Mouse (Mus musculus): ENCODE data around the gene Ifi202b. TPM values are rescaled to one million over a fixed set of nuclear protein-coding genes. Genes with fewer than 3 reads are reported as not detected.
"Not testable (repeated sequence)": the region's sequence is repeated elsewhere in the genome, so short reads cannot be mapped to it uniquely, and the experiment has no call there.

The Ifi202b gene
- polyA plus RNA-seq, 1 experiment from 2014 or later, result 2.3 TPM

DNA sequence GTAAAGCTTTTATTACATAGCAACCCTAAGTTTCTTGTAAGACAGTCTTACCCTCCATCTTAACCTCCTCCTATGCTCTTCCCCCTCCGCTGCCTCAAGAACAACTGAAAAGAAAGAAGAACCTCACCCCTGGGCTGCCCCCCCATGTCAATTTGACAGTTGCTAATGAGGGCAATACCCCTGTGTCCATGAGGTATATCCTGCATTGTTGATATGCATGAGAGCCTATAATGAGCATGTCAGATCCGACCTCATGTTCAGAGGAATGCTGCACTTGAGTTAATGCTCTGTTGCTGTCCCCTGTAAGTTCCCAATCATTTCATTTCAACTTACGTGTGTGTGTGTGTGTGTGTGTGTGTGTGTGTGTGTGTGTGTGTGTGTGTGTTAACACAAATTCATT, 22.5 kb downstream of the Ifi202b start:
- H3K4me3 ChIP-seq (replicated peaks; ENCODE audit: low read length); H3K27ac ChIP-seq (ENCODE audit: low read length); H3K27me3 ChIP-seq (ENCODE audit: control insufficient read depth, insufficient read depth, low read length); H3K4me2 ChIP-seq (ENCODE audit: low read depth, low read length); H3K9me3 ChIP-seq (replicated peaks; ENCODE audit: control insufficient read depth, low read length); H3K36me3 ChIP-seq (ENCODE audit: control insufficient read depth, insufficient read depth, low read length); H3K4me1 ChIP-seq (ENCODE audit: control insufficient read depth, insufficient read depth, low read length); H3K9ac ChIP-seq (ENCODE audit: low read length); ATAC-seq (ENCODE audit: insufficient read depth, low FRiP score): not testable (repeated sequence)
- WGBS, result 68% methylated on average over 3 of the region's 3 CpGs

DNA sequence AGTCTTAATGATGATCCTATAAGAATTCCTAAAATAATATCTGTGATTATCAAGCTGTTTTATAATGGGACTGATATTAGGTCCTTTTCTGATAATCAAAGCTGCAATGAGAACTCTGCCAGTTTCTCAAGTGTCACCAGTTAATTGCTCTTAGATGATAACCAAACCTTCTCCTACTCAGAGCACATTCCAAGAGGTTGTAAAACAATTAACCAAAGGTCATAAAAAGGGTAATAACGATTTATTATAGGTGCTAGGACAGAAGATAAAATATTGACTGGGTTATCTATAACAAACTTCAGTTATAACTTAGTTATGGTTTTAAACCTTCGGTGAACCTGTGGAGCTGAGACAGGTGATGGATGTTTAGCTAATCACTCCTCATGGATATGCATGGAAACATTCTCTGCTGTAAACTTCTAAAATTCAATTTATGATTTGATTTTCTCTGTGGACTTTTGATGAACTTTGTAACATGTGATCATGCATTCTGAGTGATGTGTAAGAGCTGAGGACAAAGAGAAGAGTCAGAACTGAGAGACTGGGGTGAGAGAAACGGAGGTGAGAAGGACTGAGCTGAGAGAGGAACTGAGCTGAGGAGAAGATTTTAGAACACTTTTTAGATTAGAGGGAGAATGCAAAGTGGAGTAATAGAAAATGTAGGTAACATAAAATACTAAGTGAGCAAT, 26.6 kb downstream of the Ifi202b start:
- H3K27ac ChIP-seq (ENCODE audit: low read length); H3K36me3 ChIP-seq (ENCODE audit: control insufficient read depth, insufficient read depth, low read length); H3K9me3 ChIP-seq (replicated peaks; ENCODE audit: control insufficient read depth, low read length); H3K4me2 ChIP-seq (ENCODE audit: low read depth, low read length); H3K4me1 ChIP-seq (ENCODE audit: control insufficient read depth, insufficient read depth, low read length); H3K9ac ChIP-seq (ENCODE audit: low read length); ATAC-seq (ENCODE audit: insufficient read depth, low FRiP score); H3K27me3 ChIP-seq (ENCODE audit: control insufficient read depth, insufficient read depth, low read length); H3K4me3 ChIP-seq (replicated peaks; ENCODE audit: low read length): not testable (repeated sequence)
- 26% methylated on average over 3 of the region's 3 CpGs for WGBS

DNA sequence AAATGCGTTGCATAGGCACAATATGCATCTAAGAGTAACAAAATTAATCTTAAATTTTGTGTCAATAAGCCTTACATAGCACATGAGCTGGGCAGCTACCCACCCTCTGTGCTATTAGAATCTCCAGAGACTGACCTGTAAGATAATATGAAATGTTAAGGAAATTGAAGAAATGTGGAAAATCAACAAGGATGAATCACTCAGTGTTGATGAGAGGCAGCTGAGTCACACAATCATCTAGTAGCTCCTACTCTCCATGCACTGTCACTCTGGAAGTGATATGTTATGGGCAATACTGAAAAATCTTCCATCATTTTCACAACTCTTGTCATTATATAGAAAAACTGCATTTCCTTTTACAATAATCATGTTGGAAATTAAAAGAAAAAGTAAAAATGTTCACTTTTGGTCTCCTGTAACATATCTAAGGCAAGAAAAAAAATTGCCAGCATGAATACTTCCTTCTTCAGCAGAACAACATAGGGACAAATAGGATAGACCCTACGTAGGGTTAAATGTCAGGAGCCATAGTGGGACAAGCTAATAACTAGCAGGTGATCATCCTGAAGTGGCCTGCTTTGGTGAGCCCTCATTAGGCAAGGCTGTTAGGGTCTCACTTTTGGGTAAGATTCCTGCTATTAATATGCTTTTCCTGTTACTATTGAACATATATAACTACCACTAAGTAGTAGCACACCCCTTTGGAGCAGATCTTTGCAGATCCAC, 27.3 kb downstream of the Ifi202b start:
- H3K36me3 ChIP-seq (ENCODE audit: control insufficient read depth, insufficient read depth, low read length), result no peaks in the 10 kb centered on the region
- 82% methylated on average over 2 of the region's 2 CpGs for WGBS
- no peak for ATAC-seq (ENCODE audit: insufficient read depth, low FRiP score)

DNA sequence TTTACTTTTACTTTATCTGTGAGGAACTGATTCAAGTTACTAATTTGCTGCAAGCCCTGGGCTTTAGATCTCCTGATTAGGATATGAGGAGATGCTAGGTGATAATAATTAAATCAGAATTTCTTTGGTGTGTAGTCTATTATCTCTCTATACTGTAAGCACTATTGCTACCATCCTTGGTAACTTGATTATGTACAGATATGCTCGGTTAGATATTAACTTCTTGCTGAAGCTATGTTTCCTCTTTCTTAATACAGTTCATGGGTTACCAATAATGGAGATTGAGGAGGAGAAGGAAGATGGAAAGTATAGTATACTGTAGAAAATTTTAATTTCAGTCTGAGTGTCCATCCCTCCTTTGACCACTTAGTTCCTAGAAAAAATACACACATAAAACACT, 29.0 kb downstream of the Ifi202b start:
- Histone ChIP-seq H3K27me3 (ENCODE audit: control insufficient read depth, insufficient read depth, low read length) (no peaks in the 10 kb centered on the region), H3K9me3 (replicated peaks; ENCODE audit: control insufficient read depth, low read length) (no peaks in the 10 kb centered on the region), H3K4me3 (replicated peaks; ENCODE audit: low read length) (no peak overlapping the region), H3K9ac (ENCODE audit: low read length) (no peak overlapping the region), H3K27ac (ENCODE audit: low read length) (no peak overlapping the region), H3K4me2 (ENCODE audit: low read depth, low read length) (no peak overlapping the region), H3K4me1 (ENCODE audit: control insufficient read depth, insufficient read depth, low read length) (no peaks in the 10 kb centered on the region), H3K36me3 (ENCODE audit: control insufficient read depth, insufficient read depth, low read length) (no peaks in the 10 kb centered on the region)
- no peak for ATAC-seq (ENCODE audit: insufficient read depth, low FRiP score)
- WGBS, result 74% methylated on average over 1 of the region's 1 CpGs

More for the DNA sequence above, 27.3 kb downstream of the Ifi202b start:
- Histone ChIP-seq H3K9me3 (replicated peaks; ENCODE audit: control insufficient read depth, low read length) (no peaks in the 10 kb centered on the region), H3K4me2 (ENCODE audit: low read depth, low read length) (no peak overlapping the region), H3K27ac (ENCODE audit: low read length) (no peak overlapping the region), H3K4me3 (replicated peaks; ENCODE audit: low read length) (no peak overlapping the region), H3K9ac (ENCODE audit: low read length) (no peak overlapping the region), H3K27me3 (ENCODE audit: control insufficient read depth, insufficient read depth, low read length) (no peaks in the 10 kb centered on the region), H3K4me1 (ENCODE audit: control insufficient read depth, insufficient read depth, low read length) (no peaks in the 10 kb centered on the region)

DNA sequence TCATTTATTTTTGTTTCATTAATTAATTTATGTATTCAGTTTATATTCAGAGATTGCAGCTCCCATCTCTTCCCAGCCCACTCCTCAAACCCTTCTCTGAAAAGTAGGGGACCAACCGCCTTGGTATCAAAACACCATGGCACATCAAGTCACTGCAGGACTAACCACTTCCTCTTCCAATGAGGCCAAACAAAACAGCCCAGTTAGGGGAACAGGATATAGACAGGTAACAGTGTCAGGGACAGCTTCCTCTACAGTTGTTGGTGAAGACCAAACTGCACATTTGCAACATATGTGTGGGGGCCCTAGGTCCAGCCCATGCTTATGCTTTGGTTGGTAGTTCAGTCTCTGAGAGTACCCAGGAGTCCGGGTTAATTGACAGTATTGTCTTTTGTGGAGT, 33.5 kb downstream of the Ifi202b start:
- H3K9ac ChIP-seq (ENCODE audit: low read length); H3K27ac ChIP-seq (ENCODE audit: low read length); H3K4me1 ChIP-seq (ENCODE audit: control insufficient read depth, insufficient read depth, low read length); H3K4me2 ChIP-seq (ENCODE audit: low read depth, low read length); H3K4me3 ChIP-seq (replicated peaks; ENCODE audit: low read length); H3K27me3 ChIP-seq (ENCODE audit: control insufficient read depth, insufficient read depth, low read length); H3K9me3 ChIP-seq (replicated peaks; ENCODE audit: control insufficient read depth, low read length); H3K36me3 ChIP-seq (ENCODE audit: control insufficient read depth, insufficient read depth, low read length); ATAC-seq (ENCODE audit: insufficient read depth, low FRiP score): not testable (repeated sequence)
- 78% methylated on average over 2 of the region's 2 CpGs for WGBS

DNA sequence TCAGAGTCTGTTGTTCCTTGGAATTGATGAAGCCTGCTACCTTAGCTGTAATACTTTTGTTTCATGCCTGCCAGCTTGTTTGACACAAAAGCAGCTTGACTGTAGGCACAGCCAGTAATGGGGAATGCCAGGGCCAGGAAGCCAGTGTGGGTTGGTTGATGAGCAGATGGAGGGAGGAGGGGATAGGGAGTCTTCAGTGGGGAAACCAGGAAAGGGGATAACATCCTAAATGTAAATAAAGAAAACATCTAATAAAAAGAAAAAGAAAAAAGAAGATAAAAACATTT, 39.8 kb downstream of the Ifi202b start:
- not testable (repeated sequence) for H3K9me3 ChIP-seq (replicated peaks; ENCODE audit: control insufficient read depth, low read length); H3K9ac ChIP-seq (ENCODE audit: low read length); ATAC-seq (ENCODE audit: insufficient read depth, low FRiP score); H3K4me2 ChIP-seq (ENCODE audit: low read depth, low read length); H3K4me3 ChIP-seq (replicated peaks; ENCODE audit: low read length); H3K4me1 ChIP-seq (ENCODE audit: control insufficient read depth, insufficient read depth, low read length); H3K27ac ChIP-seq (ENCODE audit: low read length); H3K36me3 ChIP-seq (ENCODE audit: control insufficient read depth, insufficient read depth, low read length); H3K27me3 ChIP-seq (ENCODE audit: control insufficient read depth, insufficient read depth, low read length)

DNA sequence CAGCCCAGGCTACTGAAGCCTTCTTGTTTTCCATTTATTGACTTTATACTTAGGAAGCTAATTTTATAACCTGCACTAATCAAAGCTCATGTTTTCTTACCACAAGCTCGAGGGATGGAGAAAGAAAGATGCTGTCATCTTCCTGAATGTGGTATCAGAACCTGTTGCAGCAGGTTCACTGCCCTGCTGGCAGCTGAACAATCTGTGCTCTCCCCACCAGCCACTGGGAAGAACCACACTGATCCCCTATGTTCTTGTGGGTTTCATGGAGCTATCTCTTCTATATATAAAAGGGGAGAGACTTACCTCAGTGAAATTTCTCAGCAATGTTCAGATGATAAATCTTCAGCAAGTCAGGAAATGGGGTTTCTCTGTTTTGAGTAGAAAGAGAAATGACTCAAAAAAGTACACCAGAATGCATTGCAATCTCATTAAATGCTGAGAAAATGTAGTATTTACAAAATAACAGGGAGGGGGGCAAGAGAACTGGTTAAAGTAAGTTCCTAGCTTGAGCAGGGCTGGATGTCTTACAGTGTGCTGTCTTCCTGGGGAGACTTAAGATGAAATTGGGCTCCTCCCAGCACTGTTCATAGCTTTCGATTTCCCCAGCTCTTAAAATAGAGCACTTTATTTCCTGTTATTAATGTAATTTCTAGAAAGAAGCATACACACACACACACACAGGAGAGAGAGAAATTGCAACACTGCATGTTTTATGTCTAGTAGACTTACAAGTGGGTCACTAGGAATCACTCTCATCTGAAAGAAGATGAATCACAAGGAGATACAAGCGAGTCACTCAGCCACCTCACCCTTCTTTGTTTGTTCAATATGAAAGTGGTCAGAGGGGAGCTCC, 40.4 kb downstream of the Ifi202b start, which contains the start of the genes Mndal and Ifi203:
Gene Mndal (minus strand): TSS at position 568 of the 856 bp plus-strand sequence.
Gene Ifi203 (minus strand): TSS at position 749 of the 856 bp plus-strand sequence.
- H3K9me3 ChIP-seq (replicated peaks; ENCODE audit: control insufficient read depth, low read length); H3K9ac ChIP-seq (ENCODE audit: low read length); H3K4me2 ChIP-seq (ENCODE audit: low read depth, low read length); H3K36me3 ChIP-seq (ENCODE audit: control insufficient read depth, insufficient read depth, low read length); ATAC-seq (ENCODE audit: insufficient read depth, low FRiP score); H3K27me3 ChIP-seq (ENCODE audit: control insufficient read depth, insufficient read depth, low read length); H3K27ac ChIP-seq (ENCODE audit: low read length); H3K4me3 ChIP-seq (replicated peaks; ENCODE audit: low read length); H3K4me1 ChIP-seq (ENCODE audit: control insufficient read depth, insufficient read depth, low read length): not testable (repeated sequence)
- 53% methylated on average over 3 of the region's 3 CpGs for WGBS

DNA sequence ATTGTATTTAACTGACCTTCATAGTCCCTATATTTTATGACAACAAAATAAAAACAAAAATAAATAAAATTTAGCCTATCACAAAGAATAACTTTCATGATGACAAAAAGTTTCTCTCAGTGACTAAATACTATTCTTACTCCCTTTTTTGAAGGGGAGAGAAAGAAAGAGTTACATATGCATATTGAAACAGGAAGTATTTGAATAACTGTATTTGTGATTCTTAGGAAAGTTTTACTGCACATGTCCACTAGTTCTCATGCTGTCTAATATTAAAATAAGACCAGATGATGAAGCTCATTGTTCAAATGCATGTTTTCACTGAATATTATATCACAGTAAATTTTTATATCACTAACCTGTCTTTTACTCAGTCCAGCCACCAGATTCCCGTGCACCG, 41.0 kb downstream of the Ifi202b start:
- not testable (repeated sequence) for H3K4me2 ChIP-seq (ENCODE audit: low read depth, low read length); H3K27me3 ChIP-seq (ENCODE audit: control insufficient read depth, insufficient read depth, low read length); H3K4me3 ChIP-seq (replicated peaks; ENCODE audit: low read length); H3K9ac ChIP-seq (ENCODE audit: low read length); H3K4me1 ChIP-seq (ENCODE audit: control insufficient read depth, insufficient read depth, low read length); H3K27ac ChIP-seq (ENCODE audit: low read length); H3K36me3 ChIP-seq (ENCODE audit: control insufficient read depth, insufficient read depth, low read length); ATAC-seq (ENCODE audit: insufficient read depth, low FRiP score); H3K9me3 ChIP-seq (replicated peaks; ENCODE audit: control insufficient read depth, low read length)
- 88% methylated on average over 2 of the region's 2 CpGs for WGBS

DNA sequence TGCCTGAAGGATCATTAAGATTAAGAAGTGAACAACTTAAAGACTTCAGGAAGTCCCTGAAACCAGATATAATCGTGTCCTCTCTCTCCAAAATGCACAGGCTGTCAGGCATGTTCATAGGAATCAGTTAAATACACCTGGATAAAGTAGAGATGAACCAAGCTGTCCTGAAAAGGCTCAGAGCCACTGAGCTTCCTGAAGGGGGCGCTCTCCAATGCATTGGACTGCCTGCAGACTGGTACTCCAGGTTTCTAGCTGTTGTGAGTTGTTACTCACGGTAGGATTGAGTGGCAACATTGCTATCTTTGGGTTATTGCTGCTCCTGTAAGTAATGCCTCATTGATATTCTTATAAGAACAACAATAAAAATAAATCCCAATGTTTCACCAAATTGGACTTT, 63.3 kb downstream of the Ifi202b start:
- H3K9ac ChIP-seq (ENCODE audit: low read length); H3K36me3 ChIP-seq (ENCODE audit: control insufficient read depth, insufficient read depth, low read length); H3K27ac ChIP-seq (ENCODE audit: low read length); H3K4me1 ChIP-seq (ENCODE audit: control insufficient read depth, insufficient read depth, low read length); H3K27me3 ChIP-seq (ENCODE audit: control insufficient read depth, insufficient read depth, low read length); H3K4me3 ChIP-seq (replicated peaks; ENCODE audit: low read length); ATAC-seq (ENCODE audit: insufficient read depth, low FRiP score); H3K9me3 ChIP-seq (replicated peaks; ENCODE audit: control insufficient read depth, low read length); H3K4me2 ChIP-seq (ENCODE audit: low read depth, low read length): not testable (repeated sequence)
- 67% methylated on average over 3 of the region's 3 CpGs for WGBS
